Mouse (Mus musculus): ENCODE data around the gene Crb3. TPM values are rescaled to one million over a fixed set of nuclear protein-coding genes. Genes with fewer than 3 reads are reported as not detected.

Gene Crb3
- polyA plus RNA-seq, 1 experiment from 2014 or later = 1.5 TPM

DNA sequence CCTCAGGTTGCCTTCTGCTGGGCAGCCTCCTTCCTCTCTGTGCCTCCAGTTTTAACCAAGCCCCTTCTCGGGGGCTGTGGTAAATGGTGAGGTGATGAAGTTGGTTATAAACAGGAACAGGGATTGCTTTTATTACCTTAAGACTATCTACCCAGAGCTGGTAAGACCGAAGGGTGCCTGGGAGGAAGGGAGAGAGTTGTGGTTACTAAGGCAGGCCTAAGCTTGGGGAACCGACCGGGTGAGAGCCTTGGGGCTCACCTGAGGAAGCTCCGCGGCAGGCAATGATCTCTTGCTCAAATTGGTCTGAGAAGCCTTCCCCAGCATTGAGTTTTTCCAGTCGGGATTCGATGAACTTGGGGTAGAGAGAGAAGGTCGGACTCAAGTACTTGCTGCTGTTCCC lies 11.4 kb downstream of the Crb3 start:
- no peak for ATAC-seq (replicated peaks)

DNA sequence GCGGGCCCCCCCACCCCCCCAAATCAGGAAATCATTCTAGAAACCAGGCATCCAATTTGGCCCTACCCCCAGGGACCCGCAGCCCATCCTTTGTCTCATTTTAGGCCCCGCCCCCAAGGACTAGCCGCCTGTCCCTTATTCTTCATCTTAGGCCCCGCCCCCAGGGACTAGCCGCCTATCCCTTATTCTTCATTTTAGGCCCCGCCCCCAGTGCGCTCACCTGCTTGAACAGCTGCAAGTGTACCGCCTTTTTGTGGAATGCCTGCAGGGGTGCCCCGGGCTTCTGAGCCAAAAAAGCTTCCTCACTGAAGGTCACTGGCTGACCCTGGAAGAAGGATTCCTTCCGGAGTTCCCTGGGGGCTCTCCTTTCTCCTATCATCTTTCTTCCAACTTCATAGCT lies 11.8 kb downstream of the Crb3 start:
- Histone ChIP-seq H3K4me2 (peak overlapping the region; percentile 33; the same call in 1 of the 2 replicates), H3K4me3 (peak overlapping the region; percentile 13), H3K4me1 (no peaks in the 10 kb centered on the region), H3K9me3 (no peaks in the 10 kb centered on the region), H3K36me3 (replicated peaks) (no peaks in the 10 kb centered on the region), H3K27ac (no peak overlapping the region), H3K27me3 (replicated peaks) (no peaks in the 10 kb centered on the region), H3K9ac (no peak overlapping the region)
- peak; percentile 68 for ATAC-seq (replicated peaks)
- WGBS = 5% methylated on average over 11 of the region's 11 CpGs

More for the DNA sequence above, 11.4 kb downstream of the Crb3 start:
- H3K4me3 ChIP-seq = peak overlapping the region; percentile 13
- peak overlapping the region; percentile 33 for H3K4me2 ChIP-seq
- 0 out of 2 replicates have a peak, but pooled peaks cover under 1% of the 10 kb centered on the region for H3K27me3 ChIP-seq (replicated peaks)
- no peaks in the 10 kb centered on the region for H3K9me3 ChIP-seq
- 17% methylated on average over 9 of the region's 9 CpGs for WGBS
- H3K27ac ChIP-seq = no peak overlapping the region
- no peaks in the 10 kb centered on the region for H3K36me3 ChIP-seq (replicated peaks)
- no peak overlapping the region for H3K9ac ChIP-seq
- H3K4me1 ChIP-seq = no peaks in the 10 kb centered on the region

DNA sequence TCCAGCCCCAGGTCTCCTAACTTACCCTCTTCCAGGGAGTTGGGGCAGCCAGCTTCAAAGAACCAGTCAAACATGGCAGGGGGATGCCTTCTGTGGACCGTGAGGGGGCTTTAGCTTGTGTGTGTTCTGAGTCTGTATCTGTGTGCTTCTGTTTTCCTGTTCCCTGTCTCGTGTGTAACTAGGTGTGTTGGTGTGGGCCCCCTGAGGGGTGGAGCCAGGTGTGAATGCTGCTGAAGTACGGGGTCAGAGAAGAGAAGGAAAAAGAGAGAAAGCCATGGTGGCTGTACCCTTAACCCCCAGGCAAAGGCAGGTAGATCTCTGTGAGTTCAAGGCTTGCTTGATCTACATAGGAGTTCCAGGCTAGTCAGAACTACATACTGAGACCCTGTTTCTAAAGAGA lies 18.0 kb downstream of the Crb3 start:
- Histone ChIP-seq H3K4me3 (no peak overlapping the region), H3K36me3 (replicated peaks) (peaks cover 20% of the 10 kb centered on the region), H3K9ac (no peak overlapping the region), H3K27me3 (replicated peaks) (no peaks in the 10 kb centered on the region), H3K27ac (no peak overlapping the region), H3K9me3 (no peaks in the 10 kb centered on the region), H3K4me2 (no peak overlapping the region), H3K4me1 (no peaks in the 10 kb centered on the region)
- ATAC-seq (replicated peaks) = no peak
- 64% methylated on average over 3 of the region's 3 CpGs for WGBS

DNA sequence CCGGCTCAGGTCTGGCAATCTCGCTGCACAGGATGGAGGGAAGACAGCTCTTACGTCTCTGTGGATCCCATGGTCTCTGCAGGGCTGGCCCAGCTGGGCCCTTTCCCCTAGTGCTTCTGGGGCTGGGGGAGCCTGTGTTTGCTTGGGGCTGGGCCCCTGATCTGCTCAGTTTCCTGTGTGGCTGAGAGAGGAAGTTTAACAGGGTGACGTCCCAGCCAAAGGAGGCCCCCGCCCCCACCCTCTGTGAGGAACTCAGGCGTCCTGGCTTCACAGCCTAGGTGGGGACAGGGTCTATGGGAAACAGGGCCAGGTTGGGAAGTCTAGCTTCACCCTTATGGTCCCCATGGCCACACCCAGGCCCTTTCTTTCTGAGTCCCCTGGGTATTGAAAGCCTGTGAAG lies 19.4 kb downstream of the Crb3 start, which contains the start of gene Dennd1c:
TSS of gene Dennd1c (minus strand) at position 179 of the 400 bp plus-strand sequence.
- H3K36me3 ChIP-seq (replicated peaks) = peaks cover 20% of the 10 kb centered on the region
- no peak within 1 kb of the TSS for H3K27ac ChIP-seq
- peaks cover 2% of the 10 kb centered on the region; the same call in 1 of the 2 replicates for H3K4me1 ChIP-seq
- H3K27me3 ChIP-seq (replicated peaks) = no peaks in the 10 kb centered on the region
- H3K9ac ChIP-seq = no peak within 1 kb of the TSS
- H3K4me3 ChIP-seq = no peak within 1 kb of the TSS
- H3K4me2 ChIP-seq = no peak within 1 kb of the TSS
- no peaks in the 10 kb centered on the region for H3K9me3 ChIP-seq
- WGBS = 56% methylated on average over 6 of the region's 6 CpGs
- peak; percentile 37; the same call in 1 of the 2 replicates for ATAC-seq (replicated peaks)

DNA sequence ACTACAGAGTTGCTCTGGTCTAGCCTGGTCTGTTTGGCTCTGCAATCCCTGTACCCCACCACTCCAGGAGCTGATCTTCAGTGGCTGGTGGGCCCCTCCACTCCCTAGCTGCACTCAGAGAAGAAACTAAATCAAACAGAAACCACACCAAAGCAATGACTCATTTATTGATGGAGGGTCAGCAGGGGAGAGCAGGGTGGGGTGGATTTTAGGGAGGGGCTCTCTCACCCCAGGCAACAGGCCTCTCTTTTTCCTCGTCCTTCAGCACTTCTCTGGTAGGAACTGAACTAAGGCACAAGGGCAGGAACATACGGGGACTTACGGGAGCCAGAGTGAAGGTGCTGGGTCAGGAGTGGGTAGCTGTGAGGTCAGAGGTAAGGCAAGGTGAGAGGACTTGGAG lies 21.0 kb downstream of the Crb3 start:
- Histone ChIP-seq H3K4me1 (peaks cover 11% of the 10 kb centered on the region; the same call in 1 of the 2 replicates), H3K36me3 (replicated peaks) (peaks cover 20% of the 10 kb centered on the region), H3K4me2 (no peak overlapping the region), H3K4me3 (no peak overlapping the region), H3K9me3 (no peaks in the 10 kb centered on the region), H3K9ac (no peak overlapping the region), H3K27ac (no peak overlapping the region), H3K27me3 (replicated peaks) (no peaks in the 10 kb centered on the region)
- WGBS = 83% methylated on average over 3 of the region's 3 CpGs
- ATAC-seq (replicated peaks) = no peak

DNA sequence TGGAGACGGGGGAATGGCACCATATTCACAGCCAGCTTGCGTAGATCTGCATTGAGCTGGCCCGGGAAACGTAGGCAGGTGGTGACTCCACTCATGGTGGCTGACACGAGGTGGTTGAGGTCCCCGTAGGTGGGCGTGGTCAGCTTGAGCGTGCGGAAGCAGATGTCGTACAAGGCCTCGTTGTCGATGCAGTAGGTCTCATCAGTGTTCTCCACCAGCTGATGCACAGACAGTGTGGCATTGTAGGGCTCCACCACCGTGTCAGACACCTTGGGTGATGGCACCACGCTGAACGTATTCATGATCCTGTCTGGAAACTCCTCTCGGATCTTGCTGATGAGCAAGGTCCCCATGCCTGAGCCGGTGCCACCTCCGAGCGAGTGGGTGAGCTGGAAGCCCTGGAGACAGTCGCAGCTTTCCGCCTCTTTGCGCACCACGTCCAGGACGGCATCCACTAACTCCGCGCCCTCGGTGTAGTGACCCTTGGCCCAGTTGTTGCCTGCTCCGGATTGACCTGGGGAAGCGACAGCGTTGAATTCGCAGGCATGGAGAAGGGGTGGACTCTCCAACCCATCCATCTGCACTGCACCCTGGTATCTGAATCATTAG lies 22.4 kb downstream of the Crb3 start:
- Histone ChIP-seq H3K9me3 (no peaks in the 10 kb centered on the region), H3K36me3 (replicated peaks) (peaks cover 20% of the 10 kb centered on the region), H3K27ac (no peak overlapping the region), H3K27me3 (replicated peaks) (no peaks in the 10 kb centered on the region), H3K4me3 (no peak overlapping the region), H3K4me2 (no peak overlapping the region), H3K9ac (no peak overlapping the region), H3K4me1 (peaks cover 21% of the 10 kb centered on the region)
- no peak for ATAC-seq (replicated peaks)
- 95% methylated on average over 31 of the region's 31 CpGs for WGBS

DNA sequence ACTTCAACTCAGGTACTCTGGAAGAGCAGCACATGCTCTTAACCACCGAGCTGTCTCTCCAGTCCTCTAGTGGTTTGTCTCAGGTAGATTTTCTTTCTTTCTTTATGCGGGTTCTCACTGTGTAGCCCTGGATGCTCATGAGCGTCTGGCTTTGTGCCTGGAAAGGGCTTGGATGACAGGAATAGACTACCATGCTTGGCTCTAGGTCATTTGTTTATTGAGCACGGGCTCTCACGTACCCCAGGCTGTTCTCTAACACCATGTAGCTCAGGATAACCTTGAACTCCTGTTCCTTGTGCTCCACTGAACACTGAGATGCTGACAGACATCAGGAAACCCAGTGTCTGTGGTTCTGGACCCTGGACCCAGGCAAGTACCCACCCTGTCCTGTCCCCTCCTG lies 23.6 kb downstream of the Crb3 start:
- H3K4me1 ChIP-seq = peaks cover 28% of the 10 kb centered on the region
- no peak overlapping the region for H3K9ac ChIP-seq
- no peak overlapping the region for H3K4me3 ChIP-seq
- peaks cover 20% of the 10 kb centered on the region for H3K36me3 ChIP-seq (replicated peaks)
- ATAC-seq (replicated peaks) = no peak
- H3K27me3 ChIP-seq (replicated peaks) = no peaks in the 10 kb centered on the region
- H3K9me3 ChIP-seq = no peaks in the 10 kb centered on the region
- H3K4me2 ChIP-seq = no peak overlapping the region
- WGBS = 87% methylated on average over 5 of the region's 5 CpGs
- H3K27ac ChIP-seq = no peak overlapping the region

DNA sequence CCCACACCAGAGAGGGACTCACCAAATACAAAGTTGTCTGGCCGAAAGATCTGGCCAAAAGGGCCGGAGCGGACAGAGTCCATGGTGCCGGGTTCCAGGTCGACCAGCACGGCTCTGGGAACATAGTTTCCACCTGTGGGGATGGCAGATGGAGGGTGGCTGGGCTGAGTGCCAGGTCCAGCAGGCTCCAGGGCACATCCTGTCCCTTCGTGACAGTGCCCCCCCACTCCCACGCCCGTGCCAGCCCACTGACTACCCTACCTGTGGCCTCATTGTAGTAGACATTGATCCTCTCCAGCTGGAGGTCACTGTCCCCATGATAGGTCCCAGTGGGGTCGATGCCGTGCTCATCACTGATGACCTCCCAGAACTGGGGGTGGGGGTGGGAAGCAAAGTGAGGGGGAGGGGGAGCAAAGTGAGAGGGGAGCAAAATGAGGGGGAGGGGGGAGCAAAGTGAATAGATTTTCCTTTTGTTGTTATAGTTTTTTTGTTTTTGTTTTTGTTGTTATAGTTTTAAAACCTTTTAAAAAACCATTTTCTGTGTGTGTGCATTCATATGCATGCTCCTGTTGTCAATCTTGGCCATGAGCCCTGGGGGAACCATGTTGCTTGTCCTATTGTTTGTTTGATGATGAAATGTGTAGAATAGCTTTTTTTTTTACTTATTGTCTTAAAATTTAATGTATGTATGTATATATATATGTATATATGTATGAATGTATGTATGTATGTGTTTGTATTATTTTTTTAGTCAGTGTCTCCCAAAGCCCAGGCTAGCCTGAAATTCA lies 27.3 kb downstream of the Crb3 start:
- Histone ChIP-seq H3K4me3 (peak overlapping the region; percentile 70), H3K4me1 (peaks cover 33% of the 10 kb centered on the region), H3K36me3 (replicated peaks) (peaks cover 7% of the 10 kb centered on the region; the same call in 1 of the 2 replicates), H3K4me2 (peak overlapping the region; percentile 74), H3K27me3 (replicated peaks) (0 out of 2 replicates have a peak, but pooled peaks cover 3% of the 10 kb centered on the region), H3K27ac (no peak overlapping the region), H3K9me3 (no peaks in the 10 kb centered on the region), H3K9ac (no peak overlapping the region)
- ATAC-seq (replicated peaks) = no peak
- whole genome bisulfite sequencing = 85% methylated on average over 11 of the region's 11 CpGs

DNA sequence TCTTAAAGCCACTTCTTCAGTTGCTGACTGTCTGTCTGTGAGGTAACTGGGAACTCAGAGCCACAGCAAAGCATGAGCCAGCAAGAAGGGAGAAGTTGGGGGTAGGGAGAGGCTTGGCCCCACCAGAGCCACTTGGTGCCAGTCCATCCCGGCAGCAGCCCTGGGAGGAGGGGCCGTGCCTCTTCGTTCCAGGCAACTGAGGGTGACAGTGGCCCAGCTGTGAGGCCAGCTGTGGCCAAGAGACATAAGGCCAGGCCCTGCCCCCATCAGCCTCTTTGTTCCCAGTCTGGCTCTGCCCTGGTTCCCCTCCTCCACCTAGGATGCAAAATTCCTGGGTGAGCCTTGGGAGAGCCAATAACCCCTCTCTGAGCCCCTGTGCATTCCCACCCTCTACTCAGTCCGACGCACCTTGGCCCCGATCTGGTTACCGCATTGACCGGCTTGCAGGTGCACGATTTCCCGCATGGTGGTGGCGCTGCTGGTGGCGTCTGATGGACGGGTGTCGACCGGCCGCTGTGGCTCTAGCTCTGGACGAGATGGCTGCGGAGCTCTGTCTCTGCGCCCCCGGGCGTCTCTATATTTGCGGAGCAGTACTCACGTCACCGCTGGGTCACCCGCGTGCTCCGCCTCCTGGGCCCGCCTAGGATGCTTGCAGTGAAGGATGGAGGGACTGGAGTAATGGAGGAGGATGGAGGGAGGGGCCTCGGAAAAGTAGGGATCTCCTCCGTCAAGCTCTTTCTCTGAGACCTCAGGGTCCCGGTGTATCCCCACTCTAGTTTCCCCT lies 28.3 kb downstream of the Crb3 start, which contains the start of gene Tubb4a:
TSS of gene Tubb4a (minus strand) at position 734 of the 784 bp plus-strand sequence.
- Histone ChIP-seq H3K4me1 (peaks cover 33% of the 10 kb centered on the region), H3K9me3 (no peaks in the 10 kb centered on the region), H3K27ac (peak within 1 kb of the TSS; percentile 87), H3K9ac (peak within 1 kb of the TSS; percentile 91), H3K4me3 (peak within 1 kb of the TSS; percentile 70), H3K4me2 (peak within 1 kb of the TSS; percentile 74), H3K36me3 (replicated peaks) (no peaks in the 10 kb centered on the region; the same call in 1 of the 2 replicates), H3K27me3 (replicated peaks) (peaks cover 3% of the 10 kb centered on the region; the same call in 1 of the 2 replicates)
- ATAC-seq (replicated peaks) = peak; percentile 96
- WGBS = under 1% methylated on average over 31 of the region's 31 CpGs

DNA sequence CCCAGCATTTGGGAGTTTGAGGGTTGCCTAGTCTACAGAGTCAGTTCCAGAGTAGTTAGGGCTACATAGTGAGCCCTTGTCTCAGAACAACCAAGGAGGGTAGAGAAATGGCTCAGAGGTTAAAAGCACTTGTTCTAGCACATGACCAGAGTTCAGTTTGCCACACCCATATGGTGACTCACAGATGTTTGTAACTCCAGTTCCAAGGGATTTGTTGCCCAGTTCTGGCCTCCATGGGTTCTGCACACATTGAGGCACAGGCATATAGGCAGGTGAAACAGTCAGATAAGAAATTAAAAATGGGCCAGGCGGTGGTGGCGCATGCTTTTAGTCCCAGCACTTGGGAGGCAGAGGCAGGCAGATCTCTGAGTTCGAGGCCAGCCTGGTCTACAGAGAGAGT lies 35.3 kb downstream of the Crb3 start:
- Histone ChIP-seq H3K9ac (no peak overlapping the region), H3K27me3 (replicated peaks) (peaks cover 3% of the 10 kb centered on the region; the same call in 1 of the 2 replicates), H3K27ac (no peak overlapping the region), H3K4me3 (no peak overlapping the region), H3K4me1 (peaks cover 8% of the 10 kb centered on the region), H3K9me3 (no peaks in the 10 kb centered on the region), H3K36me3 (replicated peaks) (no peaks in the 10 kb centered on the region), H3K4me2 (no peak overlapping the region)
- WGBS = 96% methylated on average over 3 of the region's 3 CpGs
- no peak for ATAC-seq (replicated peaks)

DNA sequence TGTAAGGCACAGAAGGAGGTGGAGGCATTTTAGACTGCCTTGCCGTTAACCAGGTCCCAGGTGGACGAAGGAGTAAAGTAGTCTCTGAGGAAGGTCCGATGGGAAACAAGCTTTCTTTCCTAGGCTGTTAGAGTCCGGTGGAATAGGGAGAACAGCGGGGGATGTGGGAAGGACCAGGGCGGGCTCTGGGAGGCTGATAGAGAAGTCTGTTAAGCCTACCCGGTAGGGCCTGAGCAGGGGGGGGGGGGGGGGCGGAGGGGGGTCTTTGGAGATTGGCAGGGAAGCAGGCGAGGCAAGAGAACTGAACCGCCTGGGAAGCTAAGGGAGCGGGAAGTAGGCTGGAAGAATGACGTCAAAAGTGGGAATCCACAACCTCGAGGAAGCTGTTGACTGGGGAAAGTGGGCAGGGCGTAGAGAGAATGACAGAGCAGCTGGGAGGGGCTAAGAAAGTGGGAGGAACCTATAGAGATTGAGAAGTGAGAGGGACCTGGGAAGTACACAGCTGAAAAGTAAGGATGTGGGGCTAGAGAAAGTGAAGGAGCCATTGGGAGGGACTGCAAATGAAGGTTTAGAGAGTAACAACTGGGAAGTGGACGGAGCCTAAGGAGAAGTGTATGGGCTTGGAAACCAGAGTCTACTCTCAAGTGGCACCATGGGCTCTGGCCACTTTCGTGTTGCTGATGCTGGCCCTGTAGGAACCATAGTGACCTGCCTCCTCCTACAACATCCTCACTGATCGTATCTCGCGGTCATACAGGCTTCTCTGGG lies 37.1 kb downstream of the Crb3 start:
- peak overlapping the region; percentile 12 for H3K4me3 ChIP-seq

More for the DNA sequence above, 37.1 kb downstream of the Crb3 start:
- Histone ChIP-seq H3K4me1 (peaks cover 8% of the 10 kb centered on the region), H3K27me3 (replicated peaks) (peaks cover 3% of the 10 kb centered on the region; the same call in 1 of the 2 replicates), H3K9ac (no peak overlapping the region), H3K36me3 (replicated peaks) (no peaks in the 10 kb centered on the region), H3K9me3 (no peaks in the 10 kb centered on the region), H3K4me2 (peak overlapping the region; percentile 37), H3K27ac (no peak overlapping the region)
- WGBS = under 1% methylated on average over 18 of the region's 19 CpGs
- peak; percentile 84 for ATAC-seq (replicated peaks)

Data from midbrain, embryonic 15.5 days (tissue).